Mouse (Mus musculus): ENCODE measurements around the gene Zfp346. TPM values are rescaled to one million over a fixed set of nuclear protein-coding genes. Genes with fewer than 3 reads are reported as not detected.

The Zfp346 gene
- polyA plus RNA-seq, 1 experiment from 2014 or later = 10.6 TPM

DNA sequence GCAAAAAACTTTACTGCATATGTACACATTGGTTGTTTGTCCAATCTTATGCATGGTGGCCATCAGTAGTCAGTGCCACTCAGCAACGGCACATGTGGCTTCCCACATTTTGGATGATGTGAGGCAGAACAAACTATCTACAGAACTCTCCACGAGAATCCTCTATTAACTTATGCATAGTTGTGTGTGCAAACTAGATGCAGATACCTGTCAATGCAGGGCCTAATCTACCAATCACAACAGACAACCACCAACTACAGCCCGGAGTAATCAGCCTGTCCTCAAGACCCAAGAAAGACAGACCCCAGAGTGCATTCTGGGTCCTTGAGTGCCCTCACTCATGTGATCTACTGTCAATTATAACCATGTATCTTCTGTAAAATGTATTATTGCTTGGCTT, 2.7 kb upstream of the Zfp346 start:
- no peak for ATAC-seq
- Histone ChIP-seq H3K4me1 (peaks cover 45% of the 10 kb centered on the region), H3K36me3 (peaks cover 5% of the 10 kb centered on the region), H3K4me2 (no peak overlapping the region), H3K9me3 (replicated peaks) (0 out of 2 replicates have a peak, but pooled peaks cover 3% of the 10 kb centered on the region), H3K27me3 (replicated peaks) (no peaks in the 10 kb centered on the region), H3K4me3 (no peak overlapping the region), H3K27ac (no peak overlapping the region), H3K9ac (no peak overlapping the region)
- 88% methylated on average over 3 of the region's 3 CpGs for WGBS (ENCODE audit: insufficient replicate concordance)

DNA sequence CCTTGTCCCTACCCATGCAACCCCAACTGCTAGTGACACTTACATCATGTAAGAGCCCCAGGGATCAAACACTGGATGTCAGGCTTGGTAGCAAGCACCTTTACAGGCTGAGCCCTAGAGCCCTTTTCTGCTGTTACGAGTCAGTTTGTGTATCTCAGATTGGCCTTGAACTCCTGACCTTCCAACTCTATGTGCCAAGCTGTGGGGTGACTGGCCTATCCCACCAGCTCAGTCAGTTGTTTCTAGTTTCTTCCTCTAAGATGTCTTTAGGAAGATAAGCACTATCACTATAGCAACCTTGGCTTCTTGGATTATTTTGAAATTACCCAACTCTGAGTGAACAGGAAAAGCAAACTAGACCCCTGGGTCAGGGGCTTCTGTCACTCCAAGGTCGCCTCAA, 1.8 kb upstream of the Zfp346 start:
- no peak for ATAC-seq
- Histone ChIP-seq H3K4me3 (no peak overlapping the region), H3K9me3 (replicated peaks) (0 out of 2 replicates have a peak, but pooled peaks cover 3% of the 10 kb centered on the region), H3K36me3 (peaks cover 15% of the 10 kb centered on the region), H3K4me2 (no peak overlapping the region), H3K9ac (no peak overlapping the region), H3K27ac (no peak overlapping the region), H3K27me3 (replicated peaks) (no peaks in the 10 kb centered on the region), H3K4me1 (peaks cover 49% of the 10 kb centered on the region)
- 53% methylated on average over 2 of the region's 2 CpGs for WGBS (ENCODE audit: insufficient replicate concordance)

- H3K4me1 ChIP-seq = peaks cover 38% of the 10 kb centered on the region
- 8% methylated on average over 8 of the region's 8 CpGs for WGBS (ENCODE audit: insufficient replicate concordance)
- peak overlapping the region; percentile 82 for H3K4me2 ChIP-seq
- peak; percentile 30; the same call in 1 of the 2 replicates for ATAC-seq
- H3K36me3 ChIP-seq = peaks cover 35% of the 10 kb centered on the region
- H3K9ac ChIP-seq = peak overlapping the region; percentile 82
- 0 out of 2 replicates have a peak, but pooled peaks cover 3% of the 10 kb centered on the region for H3K9me3 ChIP-seq (replicated peaks)
- no peaks in the 10 kb centered on the region for H3K27me3 ChIP-seq (replicated peaks)
- peak overlapping the region; percentile 87 for H3K27ac ChIP-seq
- H3K4me3 ChIP-seq = peak overlapping the region; percentile 83
Measured at GRCm38 (mm10) chr13:55105953-55106691, 1.0 kb downstream of the Zfp346 start.

DNA sequence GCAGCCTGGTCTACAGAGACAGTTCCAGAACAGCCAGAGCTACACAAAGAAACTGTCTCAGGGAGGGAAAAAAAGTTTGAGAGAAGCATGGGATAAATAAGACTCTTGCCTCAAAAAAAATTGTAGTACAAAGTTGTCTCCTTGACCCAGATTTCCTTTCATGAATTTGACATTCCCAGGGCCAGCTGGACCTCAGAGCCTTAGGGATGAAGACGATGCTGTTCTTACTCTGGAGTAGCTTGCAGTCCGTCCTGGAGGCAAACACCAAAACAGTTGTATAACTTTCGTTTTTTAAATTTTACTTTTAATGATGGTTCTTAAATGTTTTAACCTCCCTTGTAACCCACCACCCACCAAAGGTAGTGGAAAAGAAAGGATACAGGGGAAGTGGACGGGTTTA, 2.0 kb downstream of the Zfp346 start:
- WGBS (ENCODE audit: insufficient replicate concordance) = 81% methylated on average over 4 of the region's 4 CpGs
- peak overlapping the region; percentile 82 for H3K4me2 ChIP-seq
- H3K4me3 ChIP-seq = peak overlapping the region; percentile 83
- peaks cover 38% of the 10 kb centered on the region for H3K4me1 ChIP-seq
- 0 out of 2 replicates have a peak overlapping the region, but pooled peaks have one; percentile 82 for H3K9ac ChIP-seq
- H3K27me3 ChIP-seq (replicated peaks) = no peaks in the 10 kb centered on the region
- H3K27ac ChIP-seq = peak overlapping the region; percentile 23; the same call in 1 of the 2 replicates
- no peak for ATAC-seq
- no peaks in the 10 kb centered on the region for H3K9me3 ChIP-seq (replicated peaks)
- peaks cover 44% of the 10 kb centered on the region for H3K36me3 ChIP-seq

DNA sequence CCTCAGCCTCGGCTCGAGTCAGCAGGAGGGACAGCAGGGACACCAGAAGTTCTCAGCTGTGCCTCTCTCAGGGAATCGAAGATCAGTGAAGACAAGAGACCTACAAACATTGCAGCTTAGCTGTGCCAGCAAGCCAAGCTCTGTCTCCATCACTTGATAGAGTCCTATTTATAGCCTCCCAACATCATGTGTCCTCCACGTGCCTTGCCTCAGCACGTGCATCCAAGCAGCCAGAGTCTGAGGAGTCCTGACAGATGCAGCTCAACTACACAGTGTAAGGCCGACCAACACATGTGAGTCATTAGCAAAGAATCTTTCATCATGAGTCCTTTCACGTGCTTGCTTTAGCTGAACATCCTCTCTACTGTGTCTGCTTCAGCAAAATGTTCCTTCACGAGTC, 2.6 kb downstream of the Zfp346 start:
- 86% methylated on average over 8 of the region's 8 CpGs for WGBS (ENCODE audit: insufficient replicate concordance)
- H3K4me1 ChIP-seq = peaks cover 38% of the 10 kb centered on the region
- H3K9ac ChIP-seq = no peak overlapping the region
- H3K36me3 ChIP-seq = peaks cover 47% of the 10 kb centered on the region
- H3K27me3 ChIP-seq (replicated peaks) = no peaks in the 10 kb centered on the region
- H3K27ac ChIP-seq = no peak overlapping the region
- no peaks in the 10 kb centered on the region for H3K9me3 ChIP-seq (replicated peaks)
- no peak overlapping the region for H3K4me2 ChIP-seq
- no peak overlapping the region for H3K4me3 ChIP-seq
- no peak for ATAC-seq

DNA sequence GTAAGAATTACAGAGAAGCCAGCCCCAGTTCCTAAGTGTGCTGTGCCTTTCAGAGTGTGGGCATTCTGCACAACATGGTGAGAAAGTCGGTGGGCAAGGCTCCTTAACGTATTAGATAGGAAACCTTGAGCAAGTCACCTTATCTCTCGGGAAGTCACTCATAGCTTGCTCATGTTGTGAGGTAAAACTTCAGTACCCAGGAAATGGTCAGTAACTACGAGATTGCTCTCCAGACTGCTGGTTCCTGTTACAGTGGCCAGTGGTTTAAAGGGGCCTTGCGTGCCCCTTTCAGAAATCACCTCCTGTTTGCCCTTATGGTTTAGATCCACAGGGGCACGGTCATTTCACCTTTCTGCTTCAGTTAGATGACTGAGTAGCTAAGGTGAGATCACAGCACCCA, 9.3 kb downstream of the Zfp346 start:
- no peak overlapping the region for H3K4me2 ChIP-seq
- no peak overlapping the region for H3K9ac ChIP-seq
- H3K27me3 ChIP-seq (replicated peaks) = no peaks in the 10 kb centered on the region
- no peak overlapping the region for H3K27ac ChIP-seq
- 54% methylated on average over 6 of the region's 6 CpGs for WGBS (ENCODE audit: insufficient replicate concordance)
- no peaks in the 10 kb centered on the region for H3K9me3 ChIP-seq (replicated peaks)
- no peak for ATAC-seq
- no peaks in the 10 kb centered on the region for H3K4me1 ChIP-seq
- peaks cover 87% of the 10 kb centered on the region for H3K36me3 ChIP-seq
- H3K4me3 ChIP-seq = no peak overlapping the region

DNA sequence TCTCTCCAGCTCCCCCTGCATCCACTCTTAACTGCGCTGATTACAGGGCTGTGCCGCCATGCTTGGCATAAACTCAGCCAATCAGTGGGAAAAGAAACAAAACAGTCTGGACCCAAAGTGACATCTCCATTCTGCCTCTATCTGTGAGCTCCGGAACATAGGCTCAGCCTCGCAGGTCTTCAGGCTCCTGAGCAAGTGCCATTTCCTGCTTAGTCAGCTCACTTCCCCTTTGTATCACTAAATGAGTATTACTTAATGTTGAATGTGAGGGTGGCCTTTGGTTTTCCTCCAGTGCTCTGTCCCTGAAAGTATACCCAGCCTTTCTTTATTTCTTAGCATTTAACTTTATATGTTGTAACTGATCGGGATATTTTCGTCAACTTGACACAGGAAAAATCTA, 19.8 kb downstream of the Zfp346 start:
- Histone ChIP-seq H3K4me2 (no peak overlapping the region), H3K4me3 (no peak overlapping the region), H3K27ac (no peak overlapping the region), H3K4me1 (no peaks in the 10 kb centered on the region), H3K27me3 (replicated peaks) (no peaks in the 10 kb centered on the region), H3K9me3 (replicated peaks) (no peaks in the 10 kb centered on the region), H3K36me3 (peaks cover 82% of the 10 kb centered on the region), H3K9ac (no peak overlapping the region)
- no peak for ATAC-seq
- 67% methylated on average over 6 of the region's 6 CpGs for WGBS (ENCODE audit: insufficient replicate concordance)

- H3K4me2 ChIP-seq = no peak within 1 kb of the TSS
- no peaks in the 10 kb centered on the region for H3K9me3 ChIP-seq (replicated peaks)
- H3K36me3 ChIP-seq = peaks cover 50% of the 10 kb centered on the region
- ATAC-seq = no peak
- H3K4me3 ChIP-seq = no peak within 1 kb of the TSS
- no peaks in the 10 kb centered on the region for H3K27me3 ChIP-seq (replicated peaks)
- H3K4me1 ChIP-seq = 0 out of 2 replicates have a peak, but pooled peaks cover 8% of the 10 kb centered on the region
- no peak within 1 kb of the TSS for H3K27ac ChIP-seq
- H3K9ac ChIP-seq = no peak within 1 kb of the TSS
- 92% methylated on average over 2 of the region's 2 CpGs for whole genome bisulfite sequencing (ENCODE audit: insufficient replicate concordance)
Measured at GRCm38 (mm10) chr13:55133448-55133847, 28.3 kb downstream of the Zfp346 start, which contains the start of gene Gm17617. Gene Gm17617, minus strand, starts transcription at chr13:55133548.

GRCm38 (mm10) chr13:55135382-55135781, 30.3 kb downstream of the Zfp346 start:
- Histone ChIP-seq H3K36me3 (peaks cover 33% of the 10 kb centered on the region), H3K27ac (no peak overlapping the region), H3K9ac (no peak overlapping the region), H3K4me2 (no peak overlapping the region), H3K27me3 (replicated peaks) (0 out of 2 replicates have a peak, but pooled peaks cover 4% of the 10 kb centered on the region), H3K4me1 (0 out of 2 replicates have a peak, but pooled peaks cover 8% of the 10 kb centered on the region), H3K9me3 (replicated peaks) (no peaks in the 10 kb centered on the region), H3K4me3 (no peak overlapping the region)
- ATAC-seq = 0 out of 2 replicates have a peak, but pooled peaks have one; percentile 42
- 12% methylated on average over 5 of the region's 5 CpGs for WGBS (ENCODE audit: insufficient replicate concordance)

DNA sequence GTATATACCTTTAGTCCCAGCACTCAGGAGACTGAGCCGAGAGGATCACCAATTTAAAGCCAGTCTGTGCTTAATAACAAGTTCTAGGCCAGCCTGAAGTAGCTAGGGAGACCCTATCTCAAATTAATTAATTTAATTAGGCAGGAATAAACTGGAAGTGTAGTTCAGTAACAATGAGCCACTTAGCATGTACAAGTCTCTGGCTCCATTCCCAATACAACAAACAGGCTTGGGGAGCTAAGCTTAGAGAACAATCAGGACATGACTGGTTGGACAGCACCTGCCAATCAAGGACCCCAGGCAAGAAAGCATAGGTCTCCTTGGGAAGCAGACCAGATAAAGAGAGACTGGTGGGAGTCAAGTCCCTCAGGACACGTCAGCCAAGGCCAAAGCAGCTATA, 35.2 kb downstream of the Zfp346 start:
- Histone ChIP-seq H3K9me3 (replicated peaks) (no peaks in the 10 kb centered on the region), H3K36me3 (no peaks in the 10 kb centered on the region), H3K4me3 (no peak overlapping the region), H3K4me1 (0 out of 2 replicates have a peak, but pooled peaks cover under 1% of the 10 kb centered on the region), H3K27me3 (replicated peaks) (0 out of 2 replicates have a peak, but pooled peaks cover 4% of the 10 kb centered on the region), H3K9ac (no peak overlapping the region), H3K27ac (no peak overlapping the region), H3K4me2 (no peak overlapping the region)
- 53% methylated on average over 2 of the region's 2 CpGs for whole genome bisulfite sequencing (ENCODE audit: insufficient replicate concordance)
- ATAC-seq = no peak

GRCm38 (mm10) chr13:55152621-55153415, 47.7 kb downstream of the Zfp346 start, which contains the start of gene Fgfr4:
Gene Fgfr4, plus strand, starts transcription at chr13:55152640.
- ATAC-seq = peak; percentile 76
- peak within 1 kb of the TSS; percentile 45 for H3K4me3 ChIP-seq
- H3K9me3 ChIP-seq (replicated peaks) = no peaks in the 10 kb centered on the region
- H3K4me1 ChIP-seq = peaks cover 8% of the 10 kb centered on the region; the same call in 1 of the 2 replicates
- peak within 1 kb of the TSS; percentile 75 for H3K27ac ChIP-seq
- H3K27me3 ChIP-seq (replicated peaks) = peaks cover 63% of the 10 kb centered on the region
- peak within 1 kb of the TSS; percentile 62 for H3K4me2 ChIP-seq
- no peaks in the 10 kb centered on the region for H3K36me3 ChIP-seq
- WGBS (ENCODE audit: insufficient replicate concordance) = 3% methylated on average over 63 of the region's 68 CpGs
- H3K9ac ChIP-seq = peak within 1 kb of the TSS; percentile 48

DNA sequence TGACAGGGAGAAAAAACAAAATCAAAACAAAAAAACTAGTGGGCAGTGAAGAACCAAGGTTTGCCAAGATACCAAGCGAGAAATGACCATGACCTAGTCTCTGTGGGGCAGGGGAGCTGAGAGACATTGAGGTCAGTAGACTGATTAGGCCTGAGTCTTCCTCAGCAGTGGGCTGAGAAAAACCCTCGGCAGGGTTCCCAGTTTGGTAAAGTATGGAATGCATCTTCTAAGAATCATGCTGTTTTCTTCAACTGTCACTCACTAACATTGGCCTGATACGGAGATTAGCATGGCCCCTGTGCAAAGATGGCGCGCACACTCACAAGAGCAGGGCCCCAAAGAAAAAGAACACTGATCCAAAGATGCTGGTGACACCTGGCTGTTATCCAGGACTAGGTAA, 48.8 kb downstream of the Zfp346 start:
- Histone ChIP-seq H3K36me3 (no peaks in the 10 kb centered on the region), H3K4me3 (no peak overlapping the region), H3K4me1 (peaks cover 8% of the 10 kb centered on the region; the same call in 1 of the 2 replicates), H3K9me3 (replicated peaks) (no peaks in the 10 kb centered on the region), H3K27ac (0 out of 2 replicates have a peak overlapping the region, but pooled peaks have one; percentile 38), H3K9ac (no peak overlapping the region), H3K4me2 (peak overlapping the region; percentile 62), H3K27me3 (replicated peaks) (peaks cover 63% of the 10 kb centered on the region)
- WGBS (ENCODE audit: insufficient replicate concordance) = 76% methylated on average over 5 of the region's 5 CpGs
- ATAC-seq = no peak
